Mouse (Mus musculus) embryonic fibroblast, embryonic 13.5 days (primary cell): ENCODE measurements around the gene 7530416G11Rik.

Source experiments
- CTCF ChIP-seq: IDR thresholded peaks from 2 replicates; pipeline ENCODE4 v1.5.1; 2011; ENCODE audit warnings: mild to moderate bottlenecking, control low read depth, low read length, moderate library complexity, borderline replicate concordance; ENCODE audit not compliant: insufficient read depth
- POLR2A ChIP-seq: IDR thresholded peaks from 2 replicates; pipeline ENCODE4 v1.6.1; 2011; ENCODE audit warnings: low read depth, mild to moderate bottlenecking, control low read depth, low read length, moderate library complexity

DNA sequence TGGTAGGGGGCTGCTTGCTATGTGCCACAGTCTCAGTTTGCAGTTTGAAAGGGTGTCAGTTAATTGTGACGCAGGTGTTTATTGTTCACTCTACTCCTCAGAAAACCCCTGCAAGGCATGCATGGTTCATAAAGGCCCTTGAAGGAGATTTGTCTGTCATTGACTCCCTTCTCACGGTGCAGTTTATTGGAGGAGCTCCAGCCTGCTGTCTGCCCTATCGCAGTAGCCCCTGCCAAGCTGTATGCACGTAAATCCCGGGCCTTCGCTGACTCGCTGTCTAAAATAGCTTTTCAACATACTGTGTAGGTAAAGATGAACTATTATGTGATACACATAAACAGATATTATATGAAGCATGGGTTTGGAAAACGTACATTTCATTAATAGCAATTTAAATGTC, 45.2 kb downstream of the 7530416G11Rik start:
- TF ChIP-seq CTCF (no peak), POLR2A (no peak)
